Mouse (Mus musculus): ENCODE results near the gene Anapc15. TPM values are rescaled to one million over a fixed set of nuclear protein-coding genes. Genes with fewer than 3 reads are reported as not detected.
"Not testable (repeated sequence)": the region's sequence is repeated elsewhere in the genome, so short reads cannot be mapped to it uniquely, and the experiment has no call there.

Anapc15 gene
- total RNA-seq, 2 experiments from 2014 or later: 85.3 to 132 TPM

- ATAC-seq (replicated peaks; ENCODE audit: low FRiP score, low TSS enrichment, poor library complexity, severe bottlenecking): peak; percentile 99
These were observed 70.3 kb downstream of the Anapc15 start, which contains the start of the genes Lrrc51 and Numa1 for GRCm38 (mm10) chr7:101933751-101934240. Gene Lrrc51 (minus strand): TSS chr7:101933895. Gene Numa1 (plus strand): TSS chr7:101934111.

GRCm38 (mm10) chr7:101935957-101936356 is 72.4 kb downstream of the Anapc15 start:
- no peak for ATAC-seq (replicated peaks; ENCODE audit: low FRiP score, low TSS enrichment, poor library complexity, severe bottlenecking)

- no peak for ATAC-seq (replicated peaks; ENCODE audit: low FRiP score, low TSS enrichment, poor library complexity, severe bottlenecking)
These were observed 73.5 kb downstream of the Anapc15 start for GRCm38 (mm10) chr7:101936996-101937395.

- no peak for ATAC-seq (replicated peaks; ENCODE audit: low FRiP score, low TSS enrichment, poor library complexity, severe bottlenecking)
These were observed 74.1 kb downstream of the Anapc15 start for GRCm38 (mm10) chr7:101937569-101937968.

- no peak for ATAC-seq (replicated peaks; ENCODE audit: low FRiP score, low TSS enrichment, poor library complexity, severe bottlenecking)
These were observed 74.8 kb downstream of the Anapc15 start for GRCm38 (mm10) chr7:101938348-101938747.

- no peak for ATAC-seq (replicated peaks; ENCODE audit: low FRiP score, low TSS enrichment, poor library complexity, severe bottlenecking)
These were observed 76.2 kb downstream of the Anapc15 start for GRCm38 (mm10) chr7:101939758-101940157.

GRCm38 (mm10) chr7:101949008-101949407 is 85.5 kb downstream of the Anapc15 start:
- ATAC-seq (replicated peaks; ENCODE audit: low FRiP score, low TSS enrichment, poor library complexity, severe bottlenecking): not testable (repeated sequence)

Other genes with a start within 250 kb of the Anapc15 start
- 28.3 and 41.2 TPM in 2 replicates for gene Clpb, start 200.1 kb upstream of the Anapc15 start, total RNA-seq (2014; fragmentation: Nextera tagmentation)
- 25.5 and 26.2 TPM in 2 replicates for gene Clpb, start 200.1 kb upstream of the Anapc15 start, total RNA-seq (2017)
- gene Phox2a, start 45.4 kb upstream of the Anapc15 start, total RNA-seq (2014; fragmentation: Nextera tagmentation): not detected in 2 replicates
- not detected in 2 replicates for gene Phox2a, start 45.4 kb upstream of the Anapc15 start, total RNA-seq (2017)
- gene Inppl1, start 25.5 kb upstream of the Anapc15 start, total RNA-seq (2014; fragmentation: Nextera tagmentation): 2.1 and 4.6 TPM in 2 replicates
- 3.5 and 10.2 TPM in 2 replicates for gene Inppl1, start 25.5 kb upstream of the Anapc15 start, total RNA-seq (2017)
- gene Folr2, start 6.5 kb upstream of the Anapc15 start, total RNA-seq (2014; fragmentation: Nextera tagmentation): not detected in 2 replicates
- not detected in 2 replicates for gene Folr2, start 6.5 kb upstream of the Anapc15 start, total RNA-seq (2017)
- gene Folr1, start 7.1 kb downstream of the Anapc15 start, total RNA-seq (2014; fragmentation: Nextera tagmentation): 1.3 TPM in 1 of 2 replicates, not detected in the other
- not detected in 2 replicates for gene Folr1, start 7.1 kb downstream of the Anapc15 start, total RNA-seq (2017)
- gene Lamtor1, start 42.2 kb downstream of the Anapc15 start, total RNA-seq (2014; fragmentation: Nextera tagmentation): 47.6 and 53.1 TPM in 2 replicates
- 48.8 and 57.6 TPM in 2 replicates for gene Lamtor1, start 42.2 kb downstream of the Anapc15 start, total RNA-seq (2017)
- 0.12 TPM in 1 of 2 replicates, not detected in the other for gene Tomt, start 42.6 kb downstream of the Anapc15 start, total RNA-seq (2014; fragmentation: Nextera tagmentation)
- gene Tomt, start 42.6 kb downstream of the Anapc15 start, total RNA-seq (2017): 0.23 TPM in 1 of 2 replicates, not detected in the other
- 2.3 and 4.4 TPM in 2 replicates for gene Lrrc51, start 70.2 kb downstream of the Anapc15 start, total RNA-seq (2014; fragmentation: Nextera tagmentation)
- gene Lrrc51, start 70.2 kb downstream of the Anapc15 start, total RNA-seq (2017): 0.75 TPM in 1 of 2 replicates, not detected in the other
- 106 and 112 TPM in 2 replicates for gene Numa1, start 70.4 kb downstream of the Anapc15 start, total RNA-seq (2014; fragmentation: Nextera tagmentation)
- 207 and 289 TPM in 2 replicates for gene Numa1, start 70.4 kb downstream of the Anapc15 start, total RNA-seq (2017)
- gene Il18bp, start 155.0 kb downstream of the Anapc15 start, total RNA-seq (2014; fragmentation: Nextera tagmentation): 4.7 and 9.2 TPM in 2 replicates
- 1.1 and 2.7 TPM in 2 replicates for gene Il18bp, start 155.0 kb downstream of the Anapc15 start, total RNA-seq (2017)
- 12.5 and 12.6 TPM in 2 replicates for gene Rnf121, start 201.8 kb downstream of the Anapc15 start, total RNA-seq (2014; fragmentation: Nextera tagmentation)
- 11.2 and 19.6 TPM in 2 replicates for gene Rnf121, start 201.8 kb downstream of the Anapc15 start, total RNA-seq (2017)
- gene Xndc1, start 201.8 kb downstream of the Anapc15 start, total RNA-seq (2014; fragmentation: Nextera tagmentation): 54.5 and 57.5 TPM in 2 replicates
- gene Xndc1, start 201.8 kb downstream of the Anapc15 start, total RNA-seq (2017): 28.7 and 40.8 TPM in 2 replicates
- 0.48 and 1.3 TPM in 2 replicates for gene Xntrpc, start 202.0 kb downstream of the Anapc15 start, total RNA-seq (2014; fragmentation: Nextera tagmentation)
- gene Xntrpc, start 202.0 kb downstream of the Anapc15 start, total RNA-seq (2017): 0.08 TPM in 1 of 2 replicates, not detected in the other
- not detected in 2 replicates for gene Trpc2, start 219.4 kb downstream of the Anapc15 start, total RNA-seq (2014; fragmentation: Nextera tagmentation)
- 0.80 and 1.0 TPM in 2 replicates for gene Trpc2, start 219.4 kb downstream of the Anapc15 start, total RNA-seq (2017)
- gene Art1, start 238.0 kb downstream of the Anapc15 start, total RNA-seq (2014; fragmentation: Nextera tagmentation): not detected in 2 replicates
- not detected in 2 replicates for gene Art1, start 238.0 kb downstream of the Anapc15 start, total RNA-seq (2017)
- gene Art5, start 245.8 kb downstream of the Anapc15 start, total RNA-seq (2014; fragmentation: Nextera tagmentation): 2.2 TPM in 1 of 2 replicates, not detected in the other
- gene Art5, start 245.8 kb downstream of the Anapc15 start, total RNA-seq (2017): not detected in 2 replicates

Measured in megakaryocyte-erythroid progenitor cell, adult 5-6 weeks (primary cell).